Mouse (Mus musculus): ENCODE data around the gene Lrrc57.

DNA sequence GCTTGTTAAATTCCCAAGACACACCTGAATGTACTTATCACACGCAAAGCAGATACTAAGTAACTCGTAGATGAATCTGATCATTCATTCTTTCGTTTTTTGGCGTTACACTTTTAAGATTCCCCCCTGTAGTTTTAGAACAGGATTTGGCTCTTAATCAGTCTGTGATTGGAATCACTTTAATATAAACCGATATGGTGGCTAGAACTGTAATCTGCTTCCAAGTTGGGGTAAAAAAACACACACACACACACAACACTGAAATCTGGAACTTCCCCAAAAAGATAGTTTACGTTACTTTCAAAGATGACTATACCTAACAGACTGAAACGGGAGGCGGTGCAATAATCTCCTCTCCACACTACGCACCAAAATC lies 46.5 kb downstream of the Lrrc57 start:
- TF ChIP-seq CTCF (IDR thresholded peaks at IDR 0.05; ENCODE audit: low read depth, low read length) = no peak
- TF ChIP-seq POLR2A (IDR thresholded peaks at IDR 0.05; ENCODE audit: extremely low read depth, insufficient read depth, low read length) = no peak
